Comparison of ENCODE assay signal across 8 mouse cellular contexts in the genomic region with DNA sequence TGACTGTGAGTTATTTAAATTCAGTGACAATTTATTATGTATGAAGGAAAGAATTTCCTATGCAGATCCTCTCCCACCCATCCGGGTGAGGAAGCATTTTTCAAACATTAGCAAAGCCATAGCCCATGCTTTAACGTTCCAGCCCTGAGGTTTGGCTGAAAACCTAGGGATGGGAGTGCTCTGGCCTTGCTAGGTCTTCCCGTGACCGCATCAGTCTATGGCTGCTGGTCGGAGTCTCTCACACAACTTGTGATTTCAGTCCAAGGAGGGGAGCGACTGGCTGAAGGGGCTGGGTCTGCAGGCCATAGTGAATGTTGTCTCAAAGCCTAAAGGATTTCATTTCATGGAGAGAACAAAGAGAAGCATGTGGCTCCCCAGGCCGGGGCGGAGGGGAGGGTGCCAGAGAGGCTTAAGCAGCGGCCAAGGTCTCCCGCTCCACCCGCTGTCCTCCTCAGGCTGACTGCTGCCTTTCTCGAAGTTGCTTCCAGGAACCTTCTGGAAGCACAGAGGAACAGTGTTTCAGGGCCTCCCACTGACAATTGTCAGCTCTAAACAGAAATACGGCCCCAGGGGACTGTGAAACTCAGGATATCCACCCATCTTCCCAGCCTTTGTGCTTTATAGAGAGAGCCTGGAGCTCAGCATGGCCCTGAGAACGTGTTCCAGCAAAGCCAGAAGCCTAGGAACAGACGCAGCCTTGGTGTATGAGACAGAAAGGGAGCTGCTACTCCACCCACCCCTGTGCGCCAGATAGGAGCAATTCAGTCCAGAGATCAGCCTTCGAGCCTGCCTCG. TPM values are rescaled to one million over a fixed set of nuclear protein-coding genes. Genes with fewer than 3 reads are reported as not detected.
DNase-seq lines count a peak whose midpoint lies in the region; ATAC-seq and TF ChIP-seq lines count a peak whose summit lies in the region.

No protein-coding gene starts in this region.

- 19% methylated on average over 18 of the region's 18 CpGs for WGBS in cerebellum, adult 2 months
- WGBS in forebrain, embryonic 12.5 days: 38% methylated on average over 18 of the region's 18 CpGs
- 52% methylated on average over 18 of the region's 18 CpGs for WGBS in hindbrain, embryonic 11.5 days
- WGBS in liver, embryonic 16.5 days (ENCODE audit: insufficient replicate concordance): 62% methylated on average over 18 of the region's 18 CpGs

- ATAC-seq in forebrain, embryonic 12.5 days (ENCODE audit: low FRiP score): no peak
- ATAC-seq in hindbrain, embryonic 11.5 days (ENCODE audit: low FRiP score): no peak
- no peak for ATAC-seq in liver, embryonic 16.5 days (ENCODE audit: low read depth)

- H3K9ac ChIP-seq in forebrain, embryonic 12.5 days: no peak overlapping the region; the same call in 1 of the 2 replicates
- peak overlapping the region; percentile 12; the same call in 1 of the 2 replicates for H3K9ac ChIP-seq in hindbrain, embryonic 11.5 days (ENCODE audit: low read depth, low read length)
- H3K9ac ChIP-seq in liver, embryonic 16.5 days (ENCODE audit: low read depth, low read length): 0 out of 2 replicates have a peak overlapping the region, but pooled peaks have one; percentile 23

- H3K9me3 ChIP-seq in forebrain, embryonic 12.5 days: no peaks in the 10 kb centered on the region
- H3K9me3 ChIP-seq in hindbrain, embryonic 11.5 days (ENCODE audit: control insufficient read depth, low read length): no peaks in the 10 kb centered on the region
- no peaks in the 10 kb centered on the region for H3K9me3 ChIP-seq in liver, embryonic 16.5 days (replicated peaks; ENCODE audit: control insufficient read depth, low read length)

- 0 out of 2 replicates have a peak, but pooled peaks cover 4% of the 10 kb centered on the region for H3K36me3 ChIP-seq in forebrain, embryonic 12.5 days (replicated peaks)
- no peaks in the 10 kb centered on the region for H3K36me3 ChIP-seq in hindbrain, embryonic 11.5 days (ENCODE audit: control insufficient read depth, insufficient read depth, low read length)
- H3K36me3 ChIP-seq in liver, embryonic 16.5 days (ENCODE audit: control insufficient read depth, insufficient read depth): no peaks in the 10 kb centered on the region

- H3K4me1 ChIP-seq in cerebellum, adult 2 months (ENCODE audit: control insufficient read depth, insufficient read depth, low read length): peaks cover 13% of the 10 kb centered on the region; the same call in 1 of the 2 replicates
- H3K4me1 ChIP-seq in forebrain, embryonic 12.5 days: peaks cover 30% of the 10 kb centered on the region
- H3K4me1 ChIP-seq in hindbrain, embryonic 11.5 days (replicated peaks; ENCODE audit: control insufficient read depth, insufficient read depth, low read length): peaks cover 5% of the 10 kb centered on the region; the same call in 1 of the 2 replicates
- peaks cover 24% of the 10 kb centered on the region for H3K4me1 ChIP-seq in liver, embryonic 16.5 days (ENCODE audit: control insufficient read depth, low read depth, low read length)

- H3K4me2 ChIP-seq in forebrain, embryonic 12.5 days: peak overlapping the region; percentile 6; the same call in 1 of the 2 replicates
- no peak overlapping the region for H3K4me2 ChIP-seq in hindbrain, embryonic 11.5 days (replicated peaks; ENCODE audit: low read depth, low read length)
- no peak overlapping the region for H3K4me2 ChIP-seq in liver, embryonic 16.5 days (ENCODE audit: low read depth, low read length)

- TF ChIP-seq POLR2A in cerebellum, adult 2 months (IDR thresholded peaks at IDR 0.05; ENCODE audit: borderline replicate concordance, insufficient read depth, low read length): no peak

- DNase-seq in cerebellum, adult 2 months: peak; percentile 25 to 32
- no peak for DNase-seq in cerebellum, adult 11 months
- DNase-seq in adrenal gland, adult 18-20 months (ENCODE audit: low spot score in 2 of 2): peak; percentile 32 to 35
- peak; percentile 30 for DNase-seq in hindbrain, embryonic 11.5 days (ENCODE audit: low spot score)
- DNase-seq in ovary, postnatal 36 days (ENCODE audit: low spot score): peak; percentile 59
- no peak for DNase-seq in thymus, postnatal 0 days (ENCODE audit: low spot score)

- no peak overlapping the region for H3K4me3 ChIP-seq in cerebellum, adult 2 months (replicated peaks; ENCODE audit: insufficient read depth, low read depth, low read length)
- no peak overlapping the region for H3K4me3 ChIP-seq in forebrain, embryonic 12.5 days (replicated peaks)
- no peak overlapping the region for H3K4me3 ChIP-seq in hindbrain, embryonic 11.5 days (ENCODE audit: low read depth, low read length)
- no peak overlapping the region for H3K4me3 ChIP-seq in liver, embryonic 16.5 days (ENCODE audit: low read depth, low read length)

- H3K27ac ChIP-seq in cerebellum, adult 2 months (ENCODE audit: insufficient read depth, low read length): peak overlapping the region; percentile 62
- H3K27ac ChIP-seq in forebrain, embryonic 12.5 days: peak overlapping the region; percentile 26; the same call in 1 of the 2 replicates
- no peak overlapping the region for H3K27ac ChIP-seq in hindbrain, embryonic 11.5 days (ENCODE audit: low read depth, low read length)
- H3K27ac ChIP-seq in liver, embryonic 16.5 days (ENCODE audit: low read length): no peak overlapping the region

- no peaks in the 10 kb centered on the region for H3K27me3 ChIP-seq in cerebellum, adult 2 months (ENCODE audit: control insufficient read depth, insufficient read depth, low read length)
- H3K27me3 ChIP-seq in forebrain, embryonic 12.5 days: no peaks in the 10 kb centered on the region
- no peaks in the 10 kb centered on the region for H3K27me3 ChIP-seq in hindbrain, embryonic 11.5 days (ENCODE audit: control insufficient read depth, insufficient read depth, low read length)
- no peaks in the 10 kb centered on the region for H3K27me3 ChIP-seq in liver, embryonic 16.5 days (ENCODE audit: control insufficient read depth, insufficient read depth, low read depth, low read length)

- no peak for TF ChIP-seq CTCF in cerebellum, adult 2 months (IDR thresholded peaks at IDR 0.05; ENCODE audit: borderline replicate concordance, insufficient read depth, low read depth, low read length)

RNA-seq across cellular contexts. Expression of gene Gm49361, which starts 38.6 kb away (rescaled TPM):
- not detected in 2 replicates for polyA plus RNA-seq in cerebellum, adult 2 months (2012; rRNA removed)
- 1 to 10 TPM; 3.3 to 3.4 TPM for total RNA-seq in adrenal gland, adult 18-20 months (2021)
- not detected in 2 replicates for polyA plus RNA-seq in forebrain, embryonic 12.5 days (2016; fragmentation: Nextera tagmentation; extraction: Ambion mirVana)
- polyA plus RNA-seq in hindbrain, embryonic 11.5 days (2014; fragmentation: Nextera tagmentation; extraction: Ambion mirVana): not detected in 2 replicates
- polyA plus RNA-seq in liver, embryonic 16.5 days (2015; fragmentation: Nextera tagmentation; extraction: Ambion mirVana): not detected in 2 replicates
- not detected in 2 replicates for polyA plus RNA-seq in thymus, postnatal 0 days (2015; fragmentation: Nextera tagmentation; extraction: Ambion mirVana)

RNA-seq across cellular contexts. Expression of gene Xpo4, which starts 42.1 kb away (rescaled TPM):
- polyA plus RNA-seq in cerebellum, adult 2 months (2012; rRNA removed): 9.1 and 10.6 TPM in 2 replicates
- 10 to 100 TPM; 22.5 to 32.7 TPM for total RNA-seq in adrenal gland, adult 18-20 months (2021)
- 26.3 and 26.8 TPM in 2 replicates for polyA plus RNA-seq in forebrain, embryonic 12.5 days (2016; fragmentation: Nextera tagmentation; extraction: Ambion mirVana)
- polyA plus RNA-seq in hindbrain, embryonic 11.5 days (2014; fragmentation: Nextera tagmentation; extraction: Ambion mirVana): 31.7 and 32.1 TPM in 2 replicates
- 9.7 and 10.9 TPM in 2 replicates for polyA plus RNA-seq in liver, embryonic 16.5 days (2015; fragmentation: Nextera tagmentation; extraction: Ambion mirVana)
- polyA plus RNA-seq in thymus, postnatal 0 days (2015; fragmentation: Nextera tagmentation; extraction: Ambion mirVana): 14.0 and 19.6 TPM in 2 replicates

RNA-seq across cellular contexts. Expression of gene Lats2, which starts 50.9 kb away (rescaled TPM):
- 32.6 and 33.5 TPM in 2 replicates for polyA plus RNA-seq in cerebellum, adult 2 months (2012; rRNA removed)
- 10 to 100 TPM; 38.1 to 54.2 TPM for total RNA-seq in adrenal gland, adult 18-20 months (2021)
- polyA plus RNA-seq in forebrain, embryonic 12.5 days (2016; fragmentation: Nextera tagmentation; extraction: Ambion mirVana): 14.5 and 15.0 TPM in 2 replicates
- polyA plus RNA-seq in hindbrain, embryonic 11.5 days (2014; fragmentation: Nextera tagmentation; extraction: Ambion mirVana): 12.2 and 13.2 TPM in 2 replicates
- polyA plus RNA-seq in liver, embryonic 16.5 days (2015; fragmentation: Nextera tagmentation; extraction: Ambion mirVana): 5.2 and 6.1 TPM in 2 replicates
- 4.7 and 4.9 TPM in 2 replicates for polyA plus RNA-seq in thymus, postnatal 0 days (2015; fragmentation: Nextera tagmentation; extraction: Ambion mirVana)

Comparison
In these comparisons a context has a peak if more than half of its experiments do, and no peak if none do; other contexts are left out.
1. DNase-seq: peak in cerebellum, adult 2 months (2 of 2), adrenal gland, adult 18-20 months (2 of 2), hindbrain, embryonic 11.5 days (single experiment) and ovary, postnatal 36 days (single experiment); none in cerebellum, adult 11 months (single experiment) and thymus, postnatal 0 days (single experiment).
2. H3K27ac ChIP-seq: peak in cerebellum, adult 2 months (single experiment) and forebrain, embryonic 12.5 days (single experiment); none in hindbrain, embryonic 11.5 days (single experiment) and liver, embryonic 16.5 days (single experiment).